Mouse (Mus musculus): Measurements from ENCODE around the gene Alkbh1.
"Not testable (repeated sequence)": the region's sequence is repeated elsewhere in the genome, so short reads cannot be mapped to it uniquely, and the experiment has no call there.

Gene Alkbh1

GRCm38 (mm10) chr12:87443700-87444122 lies at the start of gene Alkbh1, which contains the start of gene Slirp:
TSS of gene Alkbh1 (minus strand) at chr12:87444017.
TSS of gene Slirp (plus strand) at chr12:87443896.
- DNase-seq (ENCODE audit: low read depth, low spot score), result peak; percentile 87

- DNase-seq (ENCODE audit: low read depth, low spot score), result not testable (repeated sequence)
These were observed 44.9 kb upstream of the Alkbh1 start for GRCm38 (mm10) chr12:87488683-87489082.

GRCm38 (mm10) chr12:87482482-87482881 lies 38.7 kb upstream of the Alkbh1 start:
- DNase-seq (ENCODE audit: low read depth, low spot score), result not testable (repeated sequence)

- no peak for DNase-seq (ENCODE audit: low read depth, low spot score)
These were observed 30.9 kb upstream of the Alkbh1 start for GRCm38 (mm10) chr12:87474756-87475155.

GRCm38 (mm10) chr12:87471964-87472786 lies 28.4 kb upstream of the Alkbh1 start, which contains the start of gene Snw1:
TSS of gene Snw1 (minus strand) at chr12:87472274.
- peak; percentile 91 for DNase-seq (ENCODE audit: low read depth, low spot score)

GRCm38 (mm10) chr12:87471421-87471963 lies 27.7 kb upstream of the Alkbh1 start:
- no peak for DNase-seq (ENCODE audit: low read depth, low spot score)

- no peak for DNase-seq (ENCODE audit: low read depth, low spot score)
These were observed 26.7 kb upstream of the Alkbh1 start for GRCm38 (mm10) chr12:87470263-87471136.

GRCm38 (mm10) chr12:87464678-87465297 lies 21.0 kb upstream of the Alkbh1 start:
- no peak for DNase-seq (ENCODE audit: low read depth, low spot score)

- DNase-seq (ENCODE audit: low read depth, low spot score), result no peak
These were observed 5.6 kb upstream of the Alkbh1 start for GRCm38 (mm10) chr12:87449456-87449855.

GRCm38 (mm10) chr12:87444211-87444610 lies 394 bp upstream of the Alkbh1 start:
- DNase-seq (ENCODE audit: low read depth, low spot score), result no peak

GRCm38 (mm10) chr12:87443115-87443699 lies 610 bp downstream of the Alkbh1 start:
- no peak for DNase-seq (ENCODE audit: low read depth, low spot score)

- no peak for DNase-seq (ENCODE audit: low read depth, low spot score)
These were observed 1.4 kb downstream of the Alkbh1 start for GRCm38 (mm10) chr12:87442177-87443114.

GRCm38 (mm10) chr12:87428885-87429284 lies 14.9 kb downstream of the Alkbh1 start:
- DNase-seq (ENCODE audit: low read depth, low spot score), result no peak

GRCm38 (mm10) chr12:87428295-87428694 lies 15.5 kb downstream of the Alkbh1 start:
- DNase-seq (ENCODE audit: low read depth, low spot score), result no peak

GRCm38 (mm10) chr12:87426354-87427031 lies 17.3 kb downstream of the Alkbh1 start:
- no peak for DNase-seq (ENCODE audit: low read depth, low spot score)

GRCm38 (mm10) chr12:87424516-87424915 lies 19.3 kb downstream of the Alkbh1 start:
- DNase-seq (ENCODE audit: low read depth, low spot score), result no peak

- DNase-seq (ENCODE audit: low read depth, low spot score), result no peak
These were observed 20.1 kb downstream of the Alkbh1 start for GRCm38 (mm10) chr12:87423700-87424099.

- DNase-seq (ENCODE audit: low read depth, low spot score), result no peak
These were observed 21.9 kb downstream of the Alkbh1 start for GRCm38 (mm10) chr12:87421708-87422507.
